ENCODE assay signal across 22 mouse cellular contexts in genomic region chr1:151289061-151289460, GRCm38 (mm10).
"Had no signal": no experiment of that assay in that cellular context is flagged by ENCODE, and none has a peak within 500 bp of the region (broad histone marks: within the 10 kb centered on the region; RNA-seq: fewer than 3 reads in every experiment).

No protein-coding gene starts in this region.

- H3K9ac ChIP-seq: forebrain, postnatal 0 days; heart, embryonic 13.5 days; heart, embryonic 15.5 days; hindbrain, embryonic 13.5 days; hindbrain, embryonic 15.5 days; limb, embryonic 13.5 days; limb, embryonic 15.5 days; liver, embryonic 13.5 days had no signal

- ATAC-seq: forebrain, postnatal 0 days; hindbrain, postnatal 0 days had no signal

- H3K27me3 ChIP-seq: heart, embryonic 13.5 days; heart, embryonic 15.5 days; hindbrain, embryonic 13.5 days; hindbrain, embryonic 15.5 days; limb, embryonic 13.5 days; limb, embryonic 15.5 days; liver, embryonic 13.5 days had no signal

- H3K36me3 ChIP-seq: heart, embryonic 13.5 days; heart, embryonic 15.5 days; hindbrain, embryonic 13.5 days; hindbrain, embryonic 15.5 days; limb, embryonic 13.5 days; limb, embryonic 15.5 days; liver, embryonic 13.5 days had no signal

- H3K4me2 ChIP-seq: heart, embryonic 11.5 days; heart, embryonic 13.5 days; heart, embryonic 15.5 days; hindbrain, embryonic 13.5 days; hindbrain, embryonic 15.5 days; limb, embryonic 13.5 days; limb, embryonic 15.5 days; liver, embryonic 13.5 days had no signal

- DNase-seq: forebrain, postnatal 0 days; gastrocnemius, postnatal 14 days; gastrocnemius, postnatal 36 days; heart, postnatal 14 days; heart, postnatal 36 days; kidney, adult 18-20 months; kidney, adult 8-10 months; kidney, postnatal 14 days; kidney, postnatal 36 days; layer of hippocampus, adult 9-11 months; layer of hippocampus, postnatal 36 days; liver, embryonic 13.5 days had no signal

- H3K27ac ChIP-seq: heart, adult 2 months; heart, embryonic 13.5 days; heart, embryonic 15.5 days; hindbrain, embryonic 13.5 days; hindbrain, embryonic 15.5 days; hindbrain, postnatal 0 days; left cerebral cortex, adult 2 months; limb, embryonic 13.5 days; liver, embryonic 13.5 days had no signal

- H3K9me3 ChIP-seq: heart, embryonic 13.5 days; heart, embryonic 15.5 days; hindbrain, embryonic 13.5 days; hindbrain, embryonic 15.5 days; limb, embryonic 13.5 days; limb, embryonic 15.5 days; liver, embryonic 13.5 days had no signal

- H3K4me1 ChIP-seq: hindbrain, embryonic 13.5 days; hindbrain, embryonic 15.5 days; limb, embryonic 15.5 days had no signal

- H3K4me3 ChIP-seq: heart, adult 2 months; heart, embryonic 13.5 days; heart, embryonic 15.5 days; hindbrain, embryonic 13.5 days; hindbrain, embryonic 15.5 days; left cerebral cortex, adult 2 months; limb, embryonic 13.5 days; limb, embryonic 15.5 days; liver, embryonic 13.5 days had no signal
